Mouse (Mus musculus) gastrocnemius, postnatal 14 days (tissue): ENCODE data around the gene Itga6. TPM values are rescaled to one million over a fixed set of nuclear protein-coding genes. Genes with fewer than 3 reads are reported as not detected.
A peak's percentile ranks its signal among the peaks of the same experiment; 100 is the strongest.

Experiments
- DNase-seq: peaks from one replicate; pipeline ENCODE4 v3.0.0; 2021; ENCODE audit warnings: mixed read lengths
- intact Hi-C: fragments of 180-260 bp; cut with DNase I; formaldehyde crosslinking; loops from one replicate; pipeline ENCODE4 v1.15.1; 2025; ENCODE audit warnings: low total_unique reads
- total RNA-seq, 2 experiments: library from RNA; stranded (reverse); gene quantifications; 2 replicates each; pipeline ENCODE4 v1.2.3; 2021

Gene Itga6
- total RNA-seq, 2 experiments from 2014 or later: 33.2 to 40.0 TPM

DNA sequence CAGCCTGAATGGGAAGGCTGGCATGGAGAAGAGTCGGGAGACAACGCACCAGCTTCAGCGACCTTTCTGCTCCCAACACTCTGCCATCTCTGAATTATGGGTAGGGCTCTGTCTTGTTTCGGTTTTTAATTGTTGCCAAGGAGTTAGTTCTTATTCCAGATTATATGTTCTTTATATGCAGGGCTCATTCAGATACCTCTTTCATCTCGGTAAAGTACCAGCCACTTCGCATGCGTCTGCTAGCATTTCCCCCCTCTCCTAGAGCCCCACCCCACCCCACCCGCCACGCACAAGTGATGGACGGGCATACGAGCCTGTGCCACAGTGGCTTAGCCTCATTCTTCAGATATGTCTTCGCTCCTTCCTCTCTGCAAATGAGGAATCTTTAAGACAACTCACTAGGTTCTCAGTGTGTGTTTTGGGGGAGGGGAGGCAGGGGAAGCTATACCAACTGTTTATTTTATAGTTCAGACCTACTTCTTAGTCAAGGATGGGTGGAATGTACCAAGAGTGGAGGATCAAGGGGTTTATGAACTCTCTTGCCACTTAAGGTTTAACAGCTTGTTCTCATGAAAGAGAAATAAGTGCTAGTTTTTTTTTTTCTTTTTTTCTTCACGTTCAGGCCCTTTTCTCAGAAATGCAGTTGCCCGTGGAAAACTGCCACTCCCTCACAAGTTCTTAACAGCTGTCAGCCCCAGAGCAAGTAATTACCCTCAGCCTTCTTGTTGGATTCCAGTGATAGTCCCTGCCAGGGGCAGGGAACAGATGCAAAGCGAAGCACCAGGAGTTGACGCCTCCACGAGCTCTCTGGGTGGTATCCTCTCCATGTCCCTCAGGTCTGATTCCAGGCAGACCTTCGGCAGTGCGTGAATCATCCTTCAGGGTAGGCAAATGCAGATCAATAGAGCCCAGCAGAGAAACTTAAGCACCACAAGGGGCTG lies 13.4 kb downstream of the Itga6 start:
- intact Hi-C loops: no loop called here
- DNase-seq: no peak

DNA sequence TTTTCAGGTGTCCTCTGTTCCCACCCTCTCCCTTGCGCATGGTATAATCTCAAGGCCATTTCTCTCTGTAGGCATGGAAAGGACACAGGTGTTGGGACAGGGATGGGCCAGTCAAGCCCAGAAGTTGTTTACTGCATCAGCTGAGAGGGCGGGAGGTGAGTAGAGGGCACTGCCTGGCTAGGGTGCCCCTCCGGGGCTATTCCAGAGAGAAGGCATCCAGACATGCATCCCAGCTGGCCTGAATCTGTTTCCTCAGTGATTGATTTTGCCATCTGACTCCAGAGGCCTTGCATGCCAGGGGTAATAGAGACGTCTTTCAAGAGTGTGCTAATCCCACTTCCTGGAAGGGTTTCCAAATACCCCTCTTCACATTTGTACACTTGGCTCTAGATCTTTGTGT lies 14.7 kb downstream of the Itga6 start:
- intact Hi-C loops: no loop called here
- no peak for DNase-seq

DNA sequence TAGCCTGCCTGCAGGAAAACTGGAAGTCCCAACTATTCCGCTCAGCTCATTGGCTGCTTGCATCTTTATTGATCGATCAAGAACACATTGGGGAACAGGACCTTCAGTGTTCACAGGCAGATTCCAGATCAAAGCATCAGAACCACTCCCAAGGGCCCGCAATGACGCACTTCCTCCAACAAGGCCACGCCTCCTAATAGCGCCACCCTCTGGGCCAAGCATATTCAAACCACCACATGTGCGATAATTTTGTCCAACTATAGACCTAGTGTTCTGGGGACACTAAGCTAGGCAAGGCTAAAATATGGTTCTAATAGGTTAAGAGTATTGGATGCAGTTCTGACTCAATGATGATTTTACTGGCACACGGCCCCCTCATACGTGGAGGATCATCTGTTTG lies 15.7 kb downstream of the Itga6 start:
- intact Hi-C loops: no loop called here
- no peak for DNase-seq

DNA sequence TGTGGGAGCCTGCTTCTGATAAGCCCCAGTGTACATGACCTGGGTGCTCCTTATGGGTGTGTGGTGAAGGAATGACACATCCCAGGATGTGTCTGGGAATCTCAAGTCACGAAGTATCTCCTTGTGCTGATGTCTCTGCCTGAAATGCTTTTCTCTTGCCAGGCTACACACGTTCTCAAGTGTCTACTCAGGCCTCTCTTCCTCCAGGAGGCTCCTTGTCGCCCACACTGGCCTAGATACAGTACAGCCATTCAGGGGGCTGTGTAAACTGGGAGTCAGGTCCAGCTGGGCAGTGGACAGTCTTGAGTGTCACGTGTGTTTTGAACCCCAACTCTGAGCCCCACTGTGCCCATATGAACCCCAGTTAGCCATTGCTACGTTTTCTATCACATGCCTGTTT lies 19.1 kb downstream of the Itga6 start:
- DNase-seq: no peak
- intact Hi-C loops: no loop called here

DNA sequence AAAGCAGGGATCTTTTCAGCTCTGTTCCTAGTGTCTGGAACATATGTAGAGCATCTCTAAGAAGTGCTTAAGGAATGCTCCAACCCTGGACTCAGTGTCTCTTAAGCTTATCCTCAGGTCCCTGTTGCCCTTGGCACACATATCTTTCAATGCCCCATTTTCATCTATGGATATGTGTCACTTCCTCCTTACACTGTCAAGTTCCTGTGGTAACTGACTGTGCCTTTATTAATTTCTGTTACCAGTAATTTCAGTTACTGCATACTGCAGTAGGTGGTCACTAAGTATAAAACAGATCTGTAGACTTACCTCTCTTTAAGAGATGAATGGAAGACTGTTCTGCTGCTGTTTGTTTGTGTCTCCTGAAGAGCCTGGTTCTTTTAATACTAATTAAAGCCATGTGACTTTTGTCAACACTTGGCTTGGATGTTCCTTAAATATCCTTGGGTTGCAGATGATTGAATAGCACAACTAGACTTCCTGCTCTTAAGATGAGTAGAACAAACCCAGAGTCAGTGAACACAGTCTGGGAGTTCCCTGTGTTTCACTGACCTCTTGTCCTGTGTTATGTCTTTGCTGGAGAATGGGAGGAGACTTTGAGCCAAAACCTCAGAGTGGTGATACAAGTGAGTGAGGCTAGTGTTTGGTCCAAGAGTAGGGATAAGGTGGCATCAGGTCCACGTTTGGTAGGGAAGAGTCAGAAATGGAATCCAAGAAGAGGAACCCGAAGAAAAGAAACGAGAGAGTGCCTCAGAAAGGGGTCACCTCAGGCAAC lies 19.7 kb downstream of the Itga6 start:
- intact Hi-C loops: no loop called here
- no peak for DNase-seq

DNA sequence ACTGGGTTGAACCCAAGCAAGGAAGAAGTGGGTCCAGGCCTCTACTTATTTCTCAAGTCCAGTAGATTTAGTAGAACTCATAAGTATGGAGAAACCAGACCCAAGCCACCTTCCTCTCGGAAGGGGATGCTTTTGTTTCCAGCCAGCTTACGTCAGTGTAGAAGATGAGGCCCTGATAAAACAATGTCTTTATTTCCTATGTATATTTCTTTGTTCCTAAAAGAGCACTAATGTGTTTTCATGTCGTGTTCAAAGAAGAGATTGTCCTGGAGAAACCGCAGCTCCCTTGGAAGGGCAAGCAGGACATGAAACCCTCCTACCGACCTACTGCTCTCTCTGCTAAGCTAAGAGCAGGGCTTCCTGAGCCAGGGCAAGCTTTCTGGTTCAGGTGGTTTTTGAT lies 20.6 kb downstream of the Itga6 start:
- intact Hi-C loops: no loop called here
- DNase-seq: no peak

DNA sequence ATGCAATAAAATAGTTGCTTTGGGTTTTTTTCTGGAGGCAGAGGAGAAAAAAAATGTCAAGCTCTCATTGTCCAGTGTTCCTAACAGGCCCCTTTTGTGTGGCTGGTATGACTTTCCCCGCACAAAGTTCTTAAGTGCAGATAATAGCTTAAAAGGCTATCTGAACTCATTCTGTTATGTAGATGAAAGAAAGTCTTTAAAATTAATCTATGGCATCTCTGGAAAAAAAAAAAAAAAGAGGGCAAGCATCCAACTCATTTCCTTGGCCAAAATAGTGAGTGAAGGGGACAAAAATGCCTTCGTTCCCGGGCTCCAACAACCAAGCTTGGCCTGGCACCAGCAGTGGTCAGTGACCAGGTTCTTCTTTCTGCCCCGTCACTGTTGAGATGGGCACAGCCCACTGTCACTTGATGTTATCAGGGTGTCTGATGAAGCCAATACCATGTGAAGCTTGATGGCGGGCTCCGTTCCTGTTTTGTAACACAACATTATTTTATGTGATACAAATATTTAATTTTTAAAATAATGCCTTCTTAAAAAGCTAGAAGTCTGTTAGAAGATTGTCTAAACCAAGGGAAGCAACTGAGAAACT lies 21.7 kb downstream of the Itga6 start:
- intact Hi-C loops: no loop called here
- no peak for DNase-seq

DNA sequence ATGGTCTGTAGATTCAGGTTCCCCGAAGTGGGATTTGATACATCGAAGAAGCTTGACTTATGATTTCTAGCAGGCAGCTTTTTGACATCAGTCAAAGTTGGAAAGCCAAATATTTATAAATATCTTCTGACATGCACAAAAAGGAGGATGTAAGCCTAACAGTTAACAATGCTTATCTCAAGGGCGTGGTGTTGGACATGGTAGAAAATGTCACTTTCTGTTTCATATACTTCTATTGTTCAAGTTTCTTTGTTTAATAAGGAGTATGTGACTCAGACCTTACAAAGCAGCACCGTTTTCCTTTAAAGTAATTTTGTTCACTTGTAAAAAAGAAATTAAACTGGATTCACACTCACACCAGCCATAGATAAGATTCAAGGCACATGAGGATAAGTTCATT lies 26.3 kb downstream of the Itga6 start:
- intact Hi-C loops: no loop called here
- DNase-seq: no peak

DNA sequence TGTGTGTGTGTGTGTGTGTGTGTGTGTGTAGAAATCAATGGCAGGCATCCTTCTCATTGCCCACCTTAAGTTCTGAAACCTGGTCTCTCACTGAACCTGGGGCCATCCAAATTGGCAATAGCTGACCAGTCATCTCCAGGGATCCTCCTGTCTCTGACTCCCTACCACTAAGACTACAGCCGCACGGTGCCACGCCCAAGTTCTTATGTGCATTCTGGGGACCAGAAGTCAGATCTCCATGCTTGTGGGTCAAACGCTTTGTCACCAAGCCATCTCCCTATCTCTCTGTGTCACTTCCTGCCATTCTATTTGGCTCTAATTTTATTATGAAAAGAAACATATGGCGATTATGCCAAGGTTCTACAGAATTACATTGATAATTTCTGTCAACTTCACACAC lies 28.3 kb downstream of the Itga6 start:
- intact Hi-C loops: no loop called here
- DNase-seq: no peak

DNA sequence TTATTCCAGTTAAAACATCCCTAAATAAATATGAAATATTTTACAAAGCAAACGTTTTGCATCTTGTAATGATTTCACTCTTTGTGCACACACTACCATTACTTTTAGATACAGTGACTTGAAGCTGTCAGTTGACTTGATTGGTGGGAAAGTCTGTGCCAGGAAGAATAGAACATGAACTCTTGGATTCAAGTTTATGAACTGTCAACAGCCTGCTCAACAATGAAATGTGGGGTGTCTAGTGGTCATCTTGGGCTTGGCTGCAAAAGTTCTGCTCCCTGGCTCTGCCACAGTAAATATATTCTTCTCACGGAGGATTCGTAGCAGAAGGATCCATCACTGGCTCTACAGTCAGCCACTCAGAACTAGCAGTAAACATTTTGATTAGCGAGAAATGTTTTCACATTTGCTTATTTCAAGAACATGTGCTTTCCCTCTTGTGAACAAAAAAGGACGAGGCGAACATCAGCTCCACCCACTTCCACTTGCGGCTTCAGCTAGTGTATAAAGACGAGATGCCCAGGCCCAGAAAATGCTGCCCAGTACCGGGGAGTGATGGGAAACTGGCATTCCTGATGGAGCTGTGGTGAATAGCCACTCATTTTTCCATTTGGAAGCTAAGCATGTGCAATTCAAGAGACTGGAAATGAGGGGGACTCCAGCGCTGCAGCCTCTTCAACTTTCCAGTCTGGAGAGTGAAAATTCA lies 29.0 kb downstream of the Itga6 start:
- no peak for DNase-seq
- intact Hi-C loops: no loop called here

DNA sequence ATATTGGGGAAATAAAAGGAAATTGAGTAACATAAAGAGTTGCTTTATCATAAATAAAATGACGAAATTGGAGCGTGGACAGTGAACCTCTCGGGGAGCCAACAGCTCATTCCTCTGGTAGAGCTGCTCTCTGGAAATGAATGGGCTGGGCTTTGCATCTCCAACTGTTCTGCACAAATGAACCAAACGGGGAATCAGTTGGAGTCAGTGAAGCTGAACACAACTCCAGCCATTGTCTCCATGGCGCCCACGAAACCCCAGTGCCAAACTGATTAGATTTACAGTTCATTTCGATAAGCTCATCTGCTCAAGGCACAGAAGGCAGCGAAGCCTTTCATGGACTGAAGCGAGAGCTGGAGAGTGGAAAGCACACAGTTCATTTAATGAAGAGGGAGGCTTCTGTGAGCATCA lies 29.8 kb downstream of the Itga6 start:
- DNase-seq: no peak
- intact Hi-C loops: no loop called here

DNA sequence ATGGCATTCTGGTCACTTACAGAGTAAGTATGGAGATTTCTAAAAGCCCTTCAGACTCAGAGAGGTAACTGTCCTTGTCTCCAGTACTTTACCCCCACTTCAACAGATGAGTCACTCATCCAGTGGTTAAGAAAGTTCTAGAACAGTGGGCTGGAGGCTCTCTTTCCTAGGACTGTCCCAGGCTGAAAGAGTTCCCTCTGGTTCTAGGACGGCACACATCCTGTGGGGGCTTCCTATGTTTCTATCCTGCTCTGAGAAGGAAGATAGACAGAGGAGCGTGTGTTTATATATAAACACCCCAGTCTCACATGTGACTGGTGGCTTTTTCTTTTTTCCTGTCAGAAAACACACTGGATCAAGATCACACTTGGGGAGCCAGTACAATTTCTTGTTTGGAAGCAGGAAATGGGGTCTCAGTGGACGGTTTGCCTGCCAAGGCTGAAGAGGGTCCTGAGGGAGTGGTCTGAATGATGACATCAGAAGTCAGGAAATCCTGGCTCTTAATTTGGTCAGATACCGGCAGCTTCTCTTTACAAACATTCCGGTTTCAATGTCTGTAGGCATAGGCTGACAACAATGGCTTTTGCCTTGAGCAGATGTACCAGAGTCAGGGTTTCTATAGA lies 34.0 kb downstream of the Itga6 start:
- DNase-seq: no peak

DNA sequence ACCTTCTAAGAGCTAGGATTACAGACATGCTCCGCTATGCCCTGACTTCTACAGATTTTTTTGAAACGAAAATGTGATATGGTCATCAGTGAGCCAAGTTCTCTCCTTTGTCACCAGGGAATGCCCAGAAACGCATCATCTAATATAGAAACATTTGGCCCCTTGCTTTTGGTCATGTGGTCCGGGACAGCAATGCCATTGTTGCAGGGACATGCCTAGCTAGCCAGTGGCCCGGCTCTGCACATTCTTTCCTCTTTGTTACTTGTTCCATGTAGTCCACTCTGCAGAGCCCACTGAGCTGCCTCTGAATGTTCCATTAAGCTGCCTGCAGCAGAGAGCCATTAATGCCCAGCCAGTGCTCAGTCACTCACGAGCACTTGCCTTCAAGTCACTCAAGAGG lies 34.6 kb downstream of the Itga6 start:
- intact Hi-C loops: no loop called here

More for the DNA sequence above, 34.0 kb downstream of the Itga6 start:
- intact Hi-C loops: no loop called here

DNA sequence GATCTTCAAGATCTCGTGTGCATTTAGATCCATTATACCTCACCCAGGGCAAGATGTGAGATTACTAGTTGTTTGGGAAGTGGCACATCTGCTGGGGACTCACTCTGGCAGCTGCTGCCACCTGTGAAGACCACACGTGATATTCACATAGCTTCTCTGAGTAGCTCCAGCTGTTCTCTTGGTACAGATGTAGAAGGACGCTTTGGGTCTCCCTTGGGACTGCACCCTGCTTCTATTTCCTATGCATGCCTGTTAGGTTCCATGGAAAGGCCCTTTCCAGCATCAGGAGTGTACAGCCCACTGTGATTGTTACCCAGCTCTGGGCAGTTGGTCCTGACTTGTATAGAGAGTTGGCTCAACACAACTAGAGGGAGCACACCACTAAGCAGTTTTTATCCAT lies 39.8 kb downstream of the Itga6 start:
- intact Hi-C loops: no loop called here
- DNase-seq: no peak

More for the DNA sequence above, 34.6 kb downstream of the Itga6 start:
- no peak for DNase-seq

DNA sequence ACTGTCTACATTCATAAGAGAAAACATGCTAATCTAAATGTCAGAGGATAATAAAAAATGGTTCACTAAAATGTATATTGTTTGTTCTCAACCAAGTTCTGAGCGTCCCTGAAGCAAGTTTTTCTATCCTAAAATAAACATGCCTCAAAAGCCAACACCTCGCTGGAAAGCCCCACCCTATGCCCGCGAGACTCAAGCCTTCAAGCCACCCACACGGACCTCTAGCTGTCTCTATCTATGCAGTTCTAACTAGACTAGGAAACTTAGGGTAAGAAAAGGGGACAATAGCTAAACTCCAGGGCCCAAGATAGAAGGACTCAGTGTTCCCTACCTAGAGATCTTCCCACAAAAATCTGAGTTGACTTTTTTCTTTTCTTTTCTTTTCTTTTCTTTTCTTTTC lies 40.6 kb downstream of the Itga6 start:
- intact Hi-C loops: no loop called here
- DNase-seq: no peak

DNA sequence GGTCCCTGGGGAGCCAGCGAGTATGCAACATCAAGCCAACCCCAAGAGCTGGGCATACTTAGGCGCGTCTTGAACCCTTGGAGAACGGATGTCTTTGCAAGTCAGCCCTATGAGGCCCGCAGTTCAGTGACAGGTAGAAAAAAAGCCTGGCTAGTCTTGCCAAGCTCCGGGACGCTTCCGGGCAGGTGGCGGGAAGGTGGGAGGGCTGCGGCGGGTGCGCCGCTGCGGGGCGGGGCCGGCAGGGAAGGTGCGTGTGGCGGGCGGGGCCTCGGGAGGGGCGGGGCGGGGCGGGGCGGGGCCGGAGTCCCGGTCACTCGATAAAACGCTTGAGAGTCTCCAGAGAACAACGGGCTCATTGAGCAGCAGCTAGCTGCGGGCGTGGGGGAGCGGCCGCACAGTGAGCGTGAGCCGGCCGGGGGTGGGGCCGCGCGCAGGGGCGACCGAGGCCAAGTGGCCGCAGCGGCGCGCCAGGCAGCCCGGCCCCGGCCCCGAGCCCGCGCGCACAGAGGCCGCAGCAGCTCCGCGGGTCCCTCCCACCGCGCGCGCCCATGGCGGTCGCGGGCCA lies 41.3 kb downstream of the Itga6 start:
- peak; percentile 50 for DNase-seq
- intact Hi-C loops: no loop called here

DNA sequence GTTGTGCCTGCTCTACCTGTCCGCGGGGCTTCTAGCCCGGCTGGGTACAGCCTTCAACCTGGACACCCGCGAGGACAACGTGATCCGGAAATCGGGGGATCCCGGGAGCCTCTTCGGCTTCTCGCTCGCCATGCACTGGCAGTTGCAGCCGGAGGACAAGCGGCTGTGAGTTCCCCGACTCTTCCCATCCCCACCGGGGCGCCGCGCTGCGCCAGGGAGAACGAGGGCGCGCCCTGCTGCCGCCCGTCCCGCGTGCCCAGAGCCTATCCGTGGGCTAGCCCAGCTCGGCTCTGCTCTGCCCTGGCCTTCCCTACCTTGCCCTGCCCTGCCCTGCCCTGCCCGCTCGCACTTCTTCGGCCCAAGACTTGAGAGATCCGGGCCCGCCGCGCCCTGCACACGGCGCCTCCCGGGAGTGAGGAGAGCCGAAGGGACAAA lies 41.8 kb downstream of the Itga6 start:
- DNase-seq: no peak
- intact Hi-C loops: no loop called here

DNA sequence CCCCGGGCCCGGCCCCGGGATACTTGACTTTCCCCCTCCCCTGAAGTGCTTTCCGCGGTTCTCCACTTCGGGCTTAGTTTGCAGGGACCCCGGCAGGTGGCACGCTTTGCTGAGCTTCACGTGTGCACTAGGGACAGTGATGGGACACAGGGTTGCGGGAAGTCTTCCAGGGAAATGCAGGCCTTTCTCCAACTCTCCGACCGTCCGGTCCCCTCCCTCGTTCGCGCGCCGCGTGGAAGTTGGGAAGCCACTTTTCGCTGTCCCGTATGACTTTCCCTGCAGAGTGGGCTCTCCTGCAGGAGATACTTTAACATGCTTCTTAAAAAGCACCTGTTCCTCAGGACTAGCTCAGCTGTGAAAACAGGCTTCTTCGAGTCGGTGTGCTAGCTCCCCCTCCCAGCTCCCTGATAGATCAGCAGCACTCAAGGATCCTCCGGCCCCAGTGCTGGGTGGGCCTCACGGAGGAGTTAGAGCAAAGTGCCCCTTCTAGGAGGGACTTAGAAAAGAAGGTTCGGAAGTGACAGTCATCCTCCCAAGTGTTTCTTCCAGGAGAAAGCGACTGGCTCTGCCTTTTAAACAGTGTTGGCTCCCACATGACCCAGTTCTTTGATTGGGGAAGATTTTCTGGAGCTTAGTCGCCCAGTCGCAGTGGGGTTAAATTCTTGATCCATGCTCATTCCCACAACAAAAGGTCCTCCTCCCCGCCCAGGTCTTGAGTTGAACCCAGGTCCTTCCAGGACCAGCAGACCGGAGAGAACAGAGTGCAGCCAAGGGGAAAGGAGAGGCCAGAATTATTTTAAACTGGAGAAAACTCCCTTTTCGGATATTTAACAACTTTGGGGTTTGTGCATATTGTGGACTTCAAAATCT lies 42.4 kb downstream of the Itga6 start:
- DNase-seq: peak; percentile 14
- intact Hi-C loops: no loop called here
